Comparison of ENCODE assay signal across 10 mouse cellular contexts in genomic region chr1:34536767-34537485, GRCm38 (mm10). TPM values are rescaled to one million over a fixed set of nuclear protein-coding genes. Genes with fewer than 3 reads are reported as not detected.
DNase-seq lines count a peak whose midpoint lies in the region; ATAC-seq lines count a peak whose summit lies in the region.
"Had no signal": no experiment of that assay in that cellular context is flagged by ENCODE, and none has a peak within 500 bp of the region (broad histone marks: within the 10 kb centered on the region; RNA-seq: fewer than 3 reads in every experiment).

No protein-coding gene starts in this region.

- H3K36me3 ChIP-seq in heart, embryonic 11.5 days (ENCODE audit: control insufficient read depth, insufficient read depth, low read length): no peaks in the 10 kb centered on the region
- H3K36me3 ChIP-seq in intestine, embryonic 15.5 days: no peaks in the 10 kb centered on the region
- H3K36me3 ChIP-seq: G1E had no signal

- DNase-seq in heart, adult 8-10 months (ENCODE audit: low spot score): no peak
- DNase-seq in embryo, embryonic 9.5 days (ENCODE audit: extremely low spot score): peak; percentile 32
- peak; percentile 34 for DNase-seq in lung, postnatal 14 days
- peak; percentile 20 for DNase-seq in thymus, postnatal 14 days
- DNase-seq in layer of hippocampus, postnatal 36 days: no peak

- peak overlapping the region; percentile 21 for H3K4me3 ChIP-seq in heart, embryonic 11.5 days (ENCODE audit: low read depth, low read length)
- peak overlapping the region; percentile 23 for H3K4me3 ChIP-seq in intestine, embryonic 15.5 days (replicated peaks)

- ATAC-seq in heart, embryonic 11.5 days (replicated peaks; ENCODE audit: insufficient number of reproducible peaks, low FRiP score, low TSS enrichment): no peak
- ATAC-seq in intestine, embryonic 15.5 days: peak; percentile 75
- no peak for ATAC-seq in erythroid progenitor cell, adult 5-6 weeks (replicated peaks; ENCODE audit: low FRiP score, poor library complexity, severe bottlenecking)

- 10% methylated on average over 16 of the region's 16 CpGs for WGBS in heart, embryonic 11.5 days (ENCODE audit: insufficient replicate concordance)
- 6% methylated on average over 16 of the region's 16 CpGs for WGBS in intestine, embryonic 15.5 days

- H3K4me1 ChIP-seq in heart, embryonic 11.5 days (ENCODE audit: control insufficient read depth, insufficient read depth, low read length): peaks cover 5% of the 10 kb centered on the region; the same call in 1 of the 2 replicates
- H3K4me1 ChIP-seq in intestine, embryonic 15.5 days (replicated peaks): 0 out of 2 replicates have a peak, but pooled peaks cover 7% of the 10 kb centered on the region

- H3K9ac ChIP-seq in heart, embryonic 11.5 days (ENCODE audit: low read depth, low read length): no peak overlapping the region
- H3K9ac ChIP-seq in intestine, embryonic 15.5 days: no peak overlapping the region
- H3K9ac ChIP-seq: liver, embryonic 14.5 days had no signal

- H3K9me3 ChIP-seq in heart, embryonic 11.5 days (replicated peaks; ENCODE audit: control insufficient read depth, low read length): no peaks in the 10 kb centered on the region
- no peaks in the 10 kb centered on the region for H3K9me3 ChIP-seq in intestine, embryonic 15.5 days
- H3K9me3 ChIP-seq: G1E had no signal

- H3K4me2 ChIP-seq in heart, embryonic 11.5 days: peak overlapping the region; percentile 52
- peak overlapping the region; percentile 56 for H3K4me2 ChIP-seq in intestine, embryonic 15.5 days (replicated peaks)

- peaks cover 12% of the 10 kb centered on the region for H3K27me3 ChIP-seq in heart, embryonic 11.5 days (ENCODE audit: control insufficient read depth, insufficient read depth, low read length)
- H3K27me3 ChIP-seq in intestine, embryonic 15.5 days (replicated peaks): peaks cover 24% of the 10 kb centered on the region

- no peak overlapping the region for H3K27ac ChIP-seq in heart, embryonic 11.5 days (ENCODE audit: low read depth, low read length)
- no peak overlapping the region for H3K27ac ChIP-seq in intestine, embryonic 15.5 days
- H3K27ac ChIP-seq: liver, embryonic 14.5 days had no signal

RNA-seq across cellular contexts. Expression of gene Cfc1, which starts 1.5 kb away (rescaled TPM):
- polyA plus RNA-seq in heart, embryonic 11.5 days (2014; fragmentation: Nextera tagmentation; extraction: Ambion mirVana): 0.50 and 1.00 TPM in 2 replicates
- total RNA-seq in heart, adult 8-10 months (2022): not detected
- not detected in 2 replicates for polyA plus RNA-seq in intestine, embryonic 15.5 days (2015; fragmentation: Nextera tagmentation; extraction: Ambion mirVana)
- not detected in 2 replicates for total RNA-seq in erythroid progenitor cell, adult 5-6 weeks (2015; ENCODE audit: low replicate concordance)
- total RNA-seq in erythroid progenitor cell, adult 5-6 weeks (2017; ENCODE audit: low replicate concordance): not detected in 2 replicates
- not detected for total RNA-seq in layer of hippocampus, postnatal 36 days (2021)
- polyA plus RNA-seq: G1E; liver, embryonic 14.5 days had no signal

RNA-seq across cellular contexts. Expression of gene Prss40, which starts 23.8 kb away (rescaled TPM):
- polyA plus RNA-seq in heart, embryonic 11.5 days (2014; fragmentation: Nextera tagmentation; extraction: Ambion mirVana): not detected in 2 replicates
- total RNA-seq in heart, adult 8-10 months (2022): not detected
- not detected in 2 replicates for polyA plus RNA-seq in intestine, embryonic 15.5 days (2015; fragmentation: Nextera tagmentation; extraction: Ambion mirVana)
- not detected in 2 replicates for total RNA-seq in erythroid progenitor cell, adult 5-6 weeks (2015; ENCODE audit: low replicate concordance)
- not detected in 2 replicates for total RNA-seq in erythroid progenitor cell, adult 5-6 weeks (2017; ENCODE audit: low replicate concordance)
- not detected for total RNA-seq in layer of hippocampus, postnatal 36 days (2021)
- polyA plus RNA-seq: G1E; liver, embryonic 14.5 days had no signal

RNA-seq across cellular contexts. Expression of gene Prss39, which starts 38.7 kb away (rescaled TPM):
- polyA plus RNA-seq in heart, embryonic 11.5 days (2014; fragmentation: Nextera tagmentation; extraction: Ambion mirVana): not detected in 2 replicates
- total RNA-seq in heart, adult 8-10 months (2022): under 1 TPM in 1 of 4 experiments, not detected in 3; 0.22 TPM
- not detected in 2 replicates for polyA plus RNA-seq in intestine, embryonic 15.5 days (2015; fragmentation: Nextera tagmentation; extraction: Ambion mirVana)
- not detected in 2 replicates for total RNA-seq in erythroid progenitor cell, adult 5-6 weeks (2015; ENCODE audit: low replicate concordance)
- total RNA-seq in erythroid progenitor cell, adult 5-6 weeks (2017; ENCODE audit: low replicate concordance): not detected in 2 replicates
- not detected for total RNA-seq in layer of hippocampus, postnatal 36 days (2021)
- polyA plus RNA-seq: G1E; liver, embryonic 14.5 days had no signal

RNA-seq across cellular contexts. Expression of gene Amer3, which starts 42.5 kb away (rescaled TPM):
- 0.06 TPM in 1 of 2 replicates, not detected in the other for polyA plus RNA-seq in heart, embryonic 11.5 days (2014; fragmentation: Nextera tagmentation; extraction: Ambion mirVana)
- total RNA-seq in heart, adult 8-10 months (2022): not detected
- 0.68 and 0.92 TPM in 2 replicates for polyA plus RNA-seq in intestine, embryonic 15.5 days (2015; fragmentation: Nextera tagmentation; extraction: Ambion mirVana)
- not detected in 2 replicates for total RNA-seq in erythroid progenitor cell, adult 5-6 weeks (2015; ENCODE audit: low replicate concordance)
- not detected in 2 replicates for total RNA-seq in erythroid progenitor cell, adult 5-6 weeks (2017; ENCODE audit: low replicate concordance)
- 10 to 100 TPM; 38.8 to 43.3 TPM for total RNA-seq in layer of hippocampus, postnatal 36 days (2021)
- polyA plus RNA-seq: G1E; liver, embryonic 14.5 days had no signal

Comparison
In these comparisons a context has a peak if more than half of its experiments do, and no peak if none do; other contexts are left out.
1. DNase-seq: peak in embryo, embryonic 9.5 days (single experiment), lung, postnatal 14 days (single experiment) and thymus, postnatal 14 days (single experiment); none in heart, adult 8-10 months (single experiment) and layer of hippocampus, postnatal 36 days (0 of 2).